Mouse (Mus musculus): ENCODE data around the gene Setd4.

DNA sequence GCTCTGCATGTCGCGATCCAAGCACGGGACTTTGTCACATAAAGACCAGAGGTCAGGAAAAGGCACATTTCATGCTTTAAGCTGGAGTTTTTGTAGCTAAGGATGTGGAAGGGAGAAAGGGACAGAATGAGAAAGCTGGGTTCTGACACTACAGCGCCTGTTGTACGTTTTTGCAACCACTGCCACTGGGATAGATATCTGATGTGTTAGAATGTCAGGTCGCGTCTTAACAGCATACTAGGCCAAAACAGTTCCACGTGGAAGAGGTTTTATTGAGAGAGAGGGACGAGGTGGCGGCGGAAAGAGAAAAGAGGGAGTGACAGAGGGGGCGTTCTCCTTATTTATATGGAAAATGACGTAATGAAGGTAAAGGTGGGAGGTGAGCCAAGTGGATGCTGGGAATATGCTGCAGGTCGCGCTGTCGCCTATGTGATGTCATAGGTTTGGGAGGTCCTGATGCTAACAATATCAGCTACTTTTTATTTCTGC, 662 bp upstream of the Setd4 start:
- TF ChIP-seq CTCF (IDR thresholded peaks at IDR 0.05; ENCODE audit: low read depth) (no peak), EP300 (IDR thresholded peaks at IDR 0.05; ENCODE audit: low read depth) (no peak)
